Mouse (Mus musculus) lung, adult 2 months (tissue): Measurements from ENCODE around the gene Lsr. TPM values are rescaled to one million over a fixed set of nuclear protein-coding genes. Genes with fewer than 3 reads are reported as not detected.
A peak's percentile ranks its signal among the peaks of the same experiment; 100 is the strongest.

Experiments used
- DNase-seq: peaks from one replicate; pipeline ENCODE4 v3.0.0; 2022
- H3K4me1 ChIP-seq: fragments of 200-500 bp; 2 replicates; pipeline ENCODE4 v1.6.1; 2011; ENCODE audit warnings: low read length; ENCODE audit not compliant: control insufficient read depth, insufficient read depth
- H3K4me3 ChIP-seq: fragments of 200-500 bp; replicated peaks from 2 replicates; pipeline ENCODE3; 2011; ENCODE audit warnings: low read depth, mild to moderate bottlenecking, control low read depth, low read length; ENCODE audit errors: extremely low read depth
- CTCF ChIP-seq: fragments of 200-500 bp; IDR thresholded peaks from 2 replicates; pipeline ENCODE4 v1.5.1; 2011; ENCODE audit warnings: mild to moderate bottlenecking, low read length, control low read depth; ENCODE audit not compliant: insufficient read depth
- POLR2A ChIP-seq: fragments of 200-500 bp; IDR thresholded peaks from 2 replicates; pipeline ENCODE4 v1.6.1; 2011; ENCODE audit warnings: low read depth, mild to moderate bottlenecking, control low read depth, low read length, borderline replicate concordance; ENCODE audit errors: extremely low read depth
- WGBS: fragments of 180-500 bp; shearing (Covaris S2); methylation state at CpG from one replicate; pipeline ENCODE4 v1.1.7; 2018; 5-methylcytosine and 5-hydroxymethylcytosine counted together
- polyA plus RNA-seq: library from polyadenylated mRNA; depleted of rRNA; stranded (reverse); fragments of >200 nt; gene quantifications from 2 replicates; pipeline ENCODE4 v1.2.3, GENCODE M21; 2012

Gene Lsr
- polyA plus RNA-seq, 1 experiment: 93.0 TPM

GRCm38 (mm10) chr7:30965677-30966076 is 7.6 kb downstream of the Lsr start:
- no peaks in the 10 kb centered on the region for H3K4me1 ChIP-seq
- no peak for DNase-seq
- no peak for TF ChIP-seq POLR2A
- TF ChIP-seq CTCF: no peak
- 85% methylated on average over 14 of the region's 14 CpGs for WGBS
- H3K4me3 ChIP-seq: no peak overlapping the region

DNA sequence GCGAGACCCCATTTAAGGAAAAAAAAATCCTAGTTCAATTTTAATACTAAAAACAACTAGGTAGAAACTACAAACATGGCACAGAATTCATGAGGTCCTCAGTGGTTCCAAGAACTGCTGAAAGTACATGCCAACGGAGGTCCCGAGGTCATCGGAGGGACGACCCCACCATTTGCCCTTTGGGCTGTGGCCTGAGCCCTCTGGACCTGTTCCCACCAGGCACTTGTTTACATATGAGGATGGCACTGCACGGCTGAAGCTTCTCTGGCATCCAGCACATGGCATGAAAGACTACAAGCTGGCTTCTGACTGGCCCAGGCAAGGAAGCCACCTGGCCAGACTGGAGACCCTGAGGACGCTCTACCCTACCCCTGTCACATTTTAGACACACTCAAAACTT is 8.9 kb downstream of the Lsr start:
- Histone ChIP-seq H3K4me1 (no peaks in the 10 kb centered on the region), H3K4me3 (no peak overlapping the region)
- TF ChIP-seq CTCF (no peak), POLR2A (no peak)
- 81% methylated on average over 7 of the region's 7 CpGs for WGBS
- DNase-seq: no peak

DNA sequence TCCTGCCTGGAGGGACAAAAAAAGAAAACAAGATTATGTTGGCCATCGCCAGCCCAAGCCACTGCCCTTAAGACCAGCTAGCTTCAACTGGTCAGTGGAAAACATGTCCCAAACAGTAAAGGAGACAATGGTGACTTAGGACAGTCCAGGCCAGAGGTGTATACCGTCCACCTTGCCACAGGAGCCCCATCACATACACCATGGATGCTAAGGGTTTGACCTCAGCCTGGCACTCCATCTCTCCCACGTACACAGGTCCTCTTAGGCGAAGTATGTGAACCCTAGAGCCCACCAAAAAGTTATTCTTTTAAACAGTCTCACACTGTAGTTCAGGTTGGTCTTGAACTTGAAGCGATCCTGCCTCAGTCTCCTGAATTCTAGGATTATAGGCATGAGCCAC is 10.4 kb downstream of the Lsr start:
- DNase-seq: no peak
- WGBS: 88% methylated on average over 5 of the region's 5 CpGs
- H3K4me1 ChIP-seq: 0 out of 2 replicates have a peak, but pooled peaks cover 3% of the 10 kb centered on the region
- TF ChIP-seq POLR2A: no peak
- TF ChIP-seq CTCF: no peak
- H3K4me3 ChIP-seq: no peak overlapping the region

GRCm38 (mm10) chr7:30959786-30960349 is 13.4 kb downstream of the Lsr start:
- 84% methylated on average over 6 of the region's 6 CpGs for WGBS
- no peak for DNase-seq
- TF ChIP-seq CTCF: no peak
- TF ChIP-seq POLR2A: peak; percentile 47; the same call in 1 of the 2 replicates
- H3K4me1 ChIP-seq: peaks cover 7% of the 10 kb centered on the region; the same call in 1 of the 2 replicates
- H3K4me3 ChIP-seq: no peak overlapping the region

GRCm38 (mm10) chr7:30958866-30959487 is 14.3 kb downstream of the Lsr start:
- no peak for DNase-seq
- H3K4me1 ChIP-seq: peaks cover 7% of the 10 kb centered on the region
- 96% methylated on average over 9 of the region's 9 CpGs for WGBS
- TF ChIP-seq POLR2A (0 out of 2 replicates have a peak, but pooled peaks have one; percentile 10), CTCF (no peak)
- H3K4me3 ChIP-seq: no peak overlapping the region

DNA sequence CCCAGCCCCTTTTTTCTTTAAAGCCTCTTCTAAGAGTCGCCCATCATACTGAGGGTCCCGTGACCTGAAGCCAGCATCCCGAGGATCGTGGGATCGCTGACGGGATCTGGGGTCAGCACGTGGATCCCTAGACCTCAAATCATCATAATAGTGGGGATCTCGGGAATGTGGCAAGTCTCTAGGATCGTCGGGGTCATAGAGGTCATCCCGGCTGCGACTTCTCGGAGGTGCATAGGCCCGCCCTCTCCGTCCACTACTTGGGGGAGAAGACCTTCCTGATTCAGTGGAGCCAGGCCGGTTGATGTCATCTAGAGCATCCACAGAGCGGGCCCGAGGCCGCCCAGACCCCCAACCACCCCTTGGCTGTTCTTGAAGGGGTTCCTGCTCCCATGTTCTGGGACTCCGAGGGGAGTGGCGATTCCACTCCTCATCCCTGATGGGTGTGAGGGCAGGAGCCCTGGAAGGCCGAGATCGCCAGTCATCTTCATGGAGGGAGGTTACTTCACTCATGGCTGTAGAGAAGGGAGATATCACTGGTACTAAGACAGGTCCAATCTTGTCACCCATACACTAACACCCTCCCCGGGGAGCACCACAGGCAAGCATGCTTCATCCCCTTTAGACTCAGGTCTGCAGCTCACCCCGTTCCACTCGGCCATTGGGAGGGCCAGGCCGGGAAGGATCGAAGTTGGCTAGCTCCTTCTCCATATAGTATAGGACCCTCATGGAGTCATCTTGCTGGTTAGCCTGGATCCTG is 15.0 kb downstream of the Lsr start:
- H3K4me3 ChIP-seq: no peak overlapping the region
- WGBS: 68% methylated on average over 28 of the region's 28 CpGs
- DNase-seq: no peak
- H3K4me1 ChIP-seq: peaks cover 7% of the 10 kb centered on the region
- TF ChIP-seq POLR2A (no peak), CTCF (no peak)

DNA sequence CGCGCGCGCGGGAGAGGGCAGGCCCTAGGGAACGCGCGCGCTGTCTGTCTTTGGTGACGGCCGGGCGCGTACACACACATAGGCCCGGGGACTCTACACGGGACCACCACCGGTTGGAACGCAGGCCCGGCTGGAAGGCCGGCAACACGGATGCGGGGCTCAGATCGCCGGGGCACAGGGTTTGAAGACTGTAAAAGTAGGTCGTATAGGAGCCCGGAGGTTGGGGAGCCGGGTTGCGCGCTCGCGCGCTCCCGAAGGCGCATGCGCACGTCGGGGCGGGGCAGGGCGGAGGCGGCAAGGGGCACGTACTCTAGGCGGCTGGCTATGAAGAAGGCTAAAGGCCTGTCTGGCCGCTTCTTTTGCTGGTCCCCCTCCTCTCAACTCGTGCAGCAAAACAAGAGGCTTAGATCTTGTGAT is 15.9 kb downstream of the Lsr start:
- TF ChIP-seq CTCF: no peak
- 0 out of 2 replicates have a peak, but pooled peaks have one; percentile 58 for TF ChIP-seq POLR2A
- Histone ChIP-seq H3K4me3 (peak overlapping the region; percentile 99), H3K4me1 (peaks cover 7% of the 10 kb centered on the region)
- DNase-seq: peak; percentile 96
- WGBS: under 1% methylated on average over 43 of the region's 43 CpGs

GRCm38 (mm10) chr7:30956756-30957366 is 16.4 kb downstream of the Lsr start, which contains the start of gene Usf2:
Gene Usf2 (minus strand): TSS chr7:30956803.
- H3K4me1 ChIP-seq: peaks cover 7% of the 10 kb centered on the region
- peak; percentile 77 for DNase-seq
- H3K4me3 ChIP-seq: peak within 1 kb of the TSS; percentile 99
- under 1% methylated on average over 51 of the region's 82 CpGs for WGBS
- TF ChIP-seq CTCF (no peak), POLR2A (no peak)

- peaks cover 7% of the 10 kb centered on the region for H3K4me1 ChIP-seq
- no peak for DNase-seq
- H3K4me3 ChIP-seq: peak overlapping the region; percentile 88
- TF ChIP-seq CTCF: no peak
- TF ChIP-seq POLR2A: no peak
- WGBS: 2% methylated on average over 46 of the region's 49 CpGs
Measured at GRCm38 (mm10) chr7:30956357-30956751, 16.9 kb downstream of the Lsr start.
